Mouse (Mus musculus): ENCODE results near the gene Apbb1. TPM values are rescaled to one million over a fixed set of nuclear protein-coding genes. Genes with fewer than 3 reads are reported as not detected.

Gene Apbb1
- polyA plus RNA-seq, 1 experiment, result 16.8 TPM

GRCm38 (mm10) chr7:105513845-105514291 lies 67.6 kb downstream of the Apbb1 start:
- Histone ChIP-seq H3K4me3 (ENCODE audit: low read depth, low read length) (no peak overlapping the region), H3K27ac (ENCODE audit: insufficient read depth, low read depth, low read length) (no peak overlapping the region), H3K4me1 (ENCODE audit: control insufficient read depth, insufficient read depth, insufficient read length, low read length) (no peaks in the 10 kb centered on the region), H3K27me3 (ENCODE audit: control insufficient read depth, insufficient read depth, low read length) (no peaks in the 10 kb centered on the region), H3K36me3 (ENCODE audit: control insufficient read depth, insufficient read depth, low read length) (no peaks in the 10 kb centered on the region)
- 49% methylated on average over 5 of the region's 5 CpGs for WGBS
- TF ChIP-seq CTCF (IDR thresholded peaks at IDR 0.05; ENCODE audit: extremely low read depth, insufficient read length, insufficient replicate concordance, low read depth, low read length), result no peak
- TF ChIP-seq POLR2A (IDR thresholded peaks at IDR 0.05; ENCODE audit: low read depth, low read length), result no peak

DNA sequence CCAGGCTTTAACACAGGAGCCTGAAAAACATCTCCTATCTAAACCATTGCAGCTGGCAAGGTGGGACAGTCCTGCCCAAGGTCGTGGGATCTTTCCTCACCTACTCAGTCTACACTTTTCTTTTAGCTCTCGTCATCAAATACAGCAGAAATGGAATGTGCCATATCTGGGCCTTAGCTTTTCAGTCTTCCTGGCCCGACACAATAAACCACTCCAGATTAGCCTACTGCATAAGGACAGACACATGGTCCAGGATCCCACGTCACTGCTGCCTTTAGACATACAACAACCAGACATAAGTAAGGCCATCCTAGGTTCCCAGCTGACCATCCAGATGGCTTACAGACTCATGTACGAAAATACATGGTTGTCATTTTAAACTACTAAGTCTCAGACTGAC lies 71.3 kb downstream of the Apbb1 start:
- no peaks in the 10 kb centered on the region for H3K27me3 ChIP-seq (ENCODE audit: control insufficient read depth, insufficient read depth, low read length)
- no peaks in the 10 kb centered on the region for H3K36me3 ChIP-seq (ENCODE audit: control insufficient read depth, insufficient read depth, low read length)
- H3K4me1 ChIP-seq (ENCODE audit: control insufficient read depth, insufficient read depth, insufficient read length, low read length), result no peaks in the 10 kb centered on the region
- WGBS, result 68% methylated on average over 5 of the region's 5 CpGs
- no peak overlapping the region for H3K4me3 ChIP-seq (ENCODE audit: low read depth, low read length)
- no peak for TF ChIP-seq CTCF (IDR thresholded peaks at IDR 0.05; ENCODE audit: extremely low read depth, insufficient read length, insufficient replicate concordance, low read depth, low read length)
- no peak for TF ChIP-seq POLR2A (IDR thresholded peaks at IDR 0.05; ENCODE audit: low read depth, low read length)
- H3K27ac ChIP-seq (ENCODE audit: insufficient read depth, low read depth, low read length), result no peak overlapping the region

Other genes starting within 250 kb of the Apbb1 start
- gene Olfr690, start 247.5 kb downstream of the Apbb1 start, polyA plus RNA-seq (2012; rRNA removed), result not detected in 2 replicates
- gene Olfr691, start 239.4 kb downstream of the Apbb1 start, polyA plus RNA-seq (2012; rRNA removed), result not detected in 2 replicates
- gene Olfr692, start 213.4 kb downstream of the Apbb1 start, polyA plus RNA-seq (2012; rRNA removed), result not detected in 2 replicates
- not detected in 2 replicates for gene Gm5901, start 206.6 kb downstream of the Apbb1 start, polyA plus RNA-seq (2012; rRNA removed)
- 48.0 and 102 TPM in 2 replicates for gene Fam160a2, start 181.6 kb downstream of the Apbb1 start, polyA plus RNA-seq (2012; rRNA removed)
- gene Cnga4, start 177.1 kb downstream of the Apbb1 start, polyA plus RNA-seq (2012; rRNA removed), result 0.10 TPM in 1 of 2 replicates, not detected in the other
- gene Cckbr, start 155.9 kb downstream of the Apbb1 start, polyA plus RNA-seq (2012; rRNA removed), result 0.04 and 0.34 TPM in 2 replicates
- gene Cavin3, start 99.4 kb downstream of the Apbb1 start, polyA plus RNA-seq (2012; rRNA removed), result 37.1 and 41.6 TPM in 2 replicates
- 10.2 and 11.7 TPM in 2 replicates for gene Smpd1, start 27.3 kb downstream of the Apbb1 start, polyA plus RNA-seq (2012; rRNA removed)
- gene Hpx, start 18.5 kb upstream of the Apbb1 start, polyA plus RNA-seq (2012; rRNA removed), result 0.22 TPM in 1 of 2 replicates, not detected in the other
- gene Trim3, start 51.9 kb upstream of the Apbb1 start, polyA plus RNA-seq (2012; rRNA removed), result 13.3 and 15.5 TPM in 2 replicates
- 104 and 142 TPM in 2 replicates for gene Timm10b, start 58.4 kb upstream of the Apbb1 start, polyA plus RNA-seq (2012; rRNA removed)
- 29.1 and 43.8 TPM in 2 replicates for gene Arfip2, start 58.8 kb upstream of the Apbb1 start, polyA plus RNA-seq (2012; rRNA removed)
- 203 and 226 TPM in 2 replicates for gene Gm45799, start 58.9 kb upstream of the Apbb1 start, polyA plus RNA-seq (2012; rRNA removed)
- gene Dnhd1, start 69.2 kb upstream of the Apbb1 start, polyA plus RNA-seq (2012; rRNA removed), result 0.37 and 0.56 TPM in 2 replicates
- 39.9 and 60.8 TPM in 2 replicates for gene Ilk, start 154.9 kb upstream of the Apbb1 start, polyA plus RNA-seq (2012; rRNA removed)
- 2.5 and 2.7 TPM in 2 replicates for gene Rrp8, start 155.7 kb upstream of the Apbb1 start, polyA plus RNA-seq (2012; rRNA removed)
- gene Taf10, start 162.7 kb upstream of the Apbb1 start, polyA plus RNA-seq (2012; rRNA removed), result 400 and 599 TPM in 2 replicates
- 37.2 and 55.9 TPM in 2 replicates for gene Tpp1, start 170.6 kb upstream of the Apbb1 start, polyA plus RNA-seq (2012; rRNA removed)
- 2.9 and 5.2 TPM in 2 replicates for gene Dchs1, start 206.0 kb upstream of the Apbb1 start, polyA plus RNA-seq (2012; rRNA removed)
- 125 and 127 TPM in 2 replicates for gene Mrpl17, start 229.4 kb upstream of the Apbb1 start, polyA plus RNA-seq (2012; rRNA removed)

All from small intestine, adult 2 months (tissue).